Mouse (Mus musculus): ENCODE measurements at regions not wholly inside any gene's neighbourhood (a gene's known extent, or its start where the extent isn't known, plus 50 kb on each side); places are given as distances from the start of the nearest gene placed in this dataset.

DNA sequence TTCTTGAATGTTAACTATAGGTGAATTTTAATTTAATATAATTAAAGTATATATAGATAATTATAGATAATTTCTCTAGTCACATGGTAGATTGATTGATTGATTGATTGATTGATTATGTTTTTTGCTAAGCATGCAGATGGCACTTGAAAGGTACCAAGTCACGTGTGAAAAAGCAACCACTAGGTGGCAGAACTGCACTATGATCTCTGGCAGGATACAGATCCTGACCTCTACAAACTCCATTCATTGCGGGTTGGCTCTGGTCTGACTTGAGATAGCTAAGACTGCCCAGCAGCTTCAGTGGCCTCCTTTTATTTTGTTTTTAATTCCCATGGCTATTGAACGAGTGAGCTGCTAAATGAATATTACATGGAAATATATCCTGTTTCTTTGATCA is 229.7 kb upstream of the Grm3 start:
- TF ChIP-seq CTCF (IDR thresholded peaks at IDR 0.05; ENCODE audit: low read depth) (peak; percentile 34), EP300 (IDR thresholded peaks at IDR 0.05; ENCODE audit: low read depth) (no peak)

Measured in liver, postnatal 0 days (tissue).